Mouse (Mus musculus) thymus, adult 2 months (tissue): ENCODE measurements around the gene Gli3. TPM values are rescaled to one million over a fixed set of nuclear protein-coding genes. Genes with fewer than 3 reads are reported as not detected.

Experiments used
- DNase-seq: peaks from one replicate; pipeline ENCODE4 v3.0.0; 2021
- H3K27ac ChIP-seq: fragments of 200-500 bp; 2 replicates; pipeline ENCODE4 v1.5.1; 2012; ENCODE audit warnings: low read length, control low read depth; ENCODE audit not compliant: control insufficient read depth, insufficient read depth
- H3K27me3 ChIP-seq: fragments of 200-500 bp; 2 replicates; pipeline ENCODE4 v1.6.1; 2012; ENCODE audit warnings: mild to moderate bottlenecking, low read length, moderate library complexity, mixed read lengths; ENCODE audit not compliant: control insufficient read depth, insufficient read depth
- H3K36me3 ChIP-seq: fragments of 200-500 bp; 2 replicates; pipeline ENCODE4 v1.6.1; 2012; ENCODE audit warnings: mild to moderate bottlenecking, low read length, moderate library complexity; ENCODE audit not compliant: control insufficient read depth, insufficient read depth
- H3K4me1 ChIP-seq: fragments of 200-500 bp; replicated peaks from 2 replicates; pipeline ENCODE4 v1.6.1; 2012; ENCODE audit warnings: low read length; ENCODE audit not compliant: control insufficient read depth, insufficient read depth
- H3K4me3 ChIP-seq: fragments of 200-500 bp; 2 replicates; pipeline ENCODE4 v1.5.1; 2012; ENCODE audit warnings: mild to moderate bottlenecking, low read length, control low read depth, moderate library complexity; ENCODE audit not compliant: control insufficient read depth, insufficient read depth
- CTCF ChIP-seq: fragments of 200-500 bp; IDR thresholded peaks from 2 replicates; pipeline ENCODE4 v1.5.1; 2012; ENCODE audit warnings: mild to moderate bottlenecking, control low read depth, low read length, moderate library complexity, borderline replicate concordance; ENCODE audit not compliant: control insufficient read depth, poor library complexity, insufficient read depth; ENCODE audit errors: extremely low read depth
- POLR2A ChIP-seq: fragments of 200-500 bp; IDR thresholded peaks from 2 replicates; pipeline ENCODE4 v1.6.1; 2012; ENCODE audit warnings: mild to moderate bottlenecking, low read length, control low read depth, moderate library complexity; ENCODE audit not compliant: control insufficient read depth, poor library complexity, insufficient read depth; ENCODE audit errors: extremely low read depth
- WGBS: fragments of 180-500 bp; shearing (Covaris S2); methylation state at CpG from one replicate; pipeline ENCODE4 v1.1.7; 2018; 5-methylcytosine and 5-hydroxymethylcytosine counted together
- polyA plus RNA-seq: library from polyadenylated mRNA; depleted of rRNA; stranded (reverse); fragments of >200 nt; gene quantifications from 2 replicates; pipeline ENCODE4 v1.2.3, GENCODE M21; 2012

Gene Gli3
- polyA plus RNA-seq, 1 experiment, result 2.3 TPM

DNA sequence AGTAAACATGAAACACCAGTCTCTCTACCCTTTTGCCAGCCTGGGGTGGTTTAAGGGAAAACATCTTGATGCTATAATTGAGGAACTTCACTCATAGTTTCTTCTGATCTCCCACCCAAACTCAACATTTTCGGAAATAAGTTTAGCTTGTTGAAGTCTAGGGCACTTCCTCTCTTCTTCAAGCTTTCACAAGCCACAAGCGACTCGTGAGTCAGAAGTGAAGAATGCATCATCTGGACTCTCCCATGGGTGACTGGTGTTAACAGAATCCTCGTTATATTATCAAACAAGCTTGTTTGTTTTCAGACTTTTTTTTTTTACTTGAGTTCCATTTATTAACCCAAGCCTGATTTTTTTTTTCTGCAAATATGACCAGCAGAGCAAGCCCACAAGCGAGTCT is 197.5 kb downstream of the Gli3 start:
- Histone ChIP-seq H3K4me1 (no peaks in the 10 kb centered on the region), H3K27ac (no peak overlapping the region), H3K27me3 (no peaks in the 10 kb centered on the region), H3K4me3 (no peak overlapping the region), H3K36me3 (no peaks in the 10 kb centered on the region)
- DNase-seq, result no peak
- 23% methylated on average over 5 of the region's 5 CpGs for WGBS
- TF ChIP-seq CTCF (no peak), POLR2A (no peak)

DNA sequence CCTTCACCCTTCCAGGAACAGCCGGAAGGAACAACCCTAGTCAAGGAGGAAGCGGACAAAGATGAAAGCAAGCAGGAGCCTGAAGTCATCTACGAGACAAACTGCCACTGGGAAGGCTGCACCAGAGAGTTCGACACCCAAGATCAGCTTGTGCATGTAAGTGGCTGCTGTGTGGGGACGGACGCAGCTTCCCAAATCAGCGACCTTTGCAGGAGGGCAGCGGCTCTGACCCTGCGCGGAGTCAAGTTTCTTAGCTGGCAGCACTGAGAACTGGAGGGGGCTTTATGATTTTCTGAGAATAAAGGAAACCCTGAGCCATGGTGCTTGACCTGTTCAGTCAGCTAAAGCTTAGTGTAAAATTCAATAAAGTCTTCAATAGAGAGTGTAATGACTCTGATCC is 199.3 kb downstream of the Gli3 start:
- DNase-seq, result no peak
- H3K36me3 ChIP-seq, result no peaks in the 10 kb centered on the region
- no peak for TF ChIP-seq CTCF
- TF ChIP-seq POLR2A, result no peak
- H3K4me3 ChIP-seq, result no peak overlapping the region
- H3K27me3 ChIP-seq, result no peaks in the 10 kb centered on the region
- no peaks in the 10 kb centered on the region for H3K4me1 ChIP-seq
- 88% methylated on average over 10 of the region's 10 CpGs for WGBS
- no peak overlapping the region for H3K27ac ChIP-seq

DNA sequence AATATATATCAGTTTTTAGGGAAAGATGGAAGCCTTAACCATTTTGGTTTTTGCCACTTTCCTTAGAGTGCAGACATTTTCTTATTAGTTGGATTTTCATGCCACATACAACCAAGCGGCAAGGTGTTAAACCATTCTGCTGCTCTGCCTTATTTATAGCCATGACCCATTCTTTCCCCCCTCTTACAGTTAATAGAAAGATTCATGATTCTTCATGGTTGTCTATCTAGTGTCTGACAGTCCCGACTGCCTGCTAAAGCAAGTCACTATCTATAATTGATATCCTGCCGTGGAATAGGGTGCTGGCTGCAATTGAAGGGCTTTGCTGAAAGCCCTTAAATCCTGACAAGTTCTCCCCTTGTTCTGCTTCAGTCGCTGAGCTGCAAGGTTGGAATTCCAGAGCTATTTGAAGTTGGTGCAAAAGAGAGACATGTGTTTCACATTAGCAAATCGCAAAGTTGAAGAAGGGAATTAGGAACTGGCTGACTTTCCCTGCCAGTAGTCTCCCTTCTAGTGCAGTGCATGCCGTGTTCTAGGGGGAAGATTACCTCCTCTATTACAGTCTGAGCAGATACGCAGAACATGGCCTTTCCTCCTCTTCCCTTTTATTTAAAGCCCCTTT is 201.7 kb downstream of the Gli3 start:
- DNase-seq, result no peak
- TF ChIP-seq POLR2A (no peak), CTCF (no peak)
- Histone ChIP-seq H3K36me3 (no peaks in the 10 kb centered on the region), H3K27me3 (no peaks in the 10 kb centered on the region), H3K4me3 (no peak overlapping the region), H3K27ac (no peak overlapping the region), H3K4me1 (no peaks in the 10 kb centered on the region)
- WGBS, result 92% methylated on average over 7 of the region's 7 CpGs

DNA sequence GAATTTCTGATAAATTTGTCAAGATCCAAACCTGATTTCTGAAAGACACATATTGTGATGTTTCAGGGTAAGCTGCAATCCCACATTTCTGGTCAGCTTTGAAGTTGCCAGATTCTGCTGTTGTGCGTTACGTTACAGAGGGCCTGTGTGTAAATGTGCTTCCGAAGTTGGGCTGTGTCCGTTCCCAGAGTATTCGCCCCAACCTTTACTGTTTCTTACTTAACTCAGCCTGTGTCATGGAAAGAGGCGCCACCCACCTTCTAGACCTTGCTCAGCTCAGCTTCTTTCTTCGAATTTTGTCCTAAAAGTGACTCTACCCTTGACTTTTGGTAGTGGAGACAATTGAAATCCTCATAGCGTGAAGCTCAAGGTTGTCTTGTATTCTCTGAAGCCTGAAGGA is 202.5 kb downstream of the Gli3 start:
- WGBS, result 92% methylated on average over 8 of the region's 8 CpGs
- no peak for DNase-seq

DNA sequence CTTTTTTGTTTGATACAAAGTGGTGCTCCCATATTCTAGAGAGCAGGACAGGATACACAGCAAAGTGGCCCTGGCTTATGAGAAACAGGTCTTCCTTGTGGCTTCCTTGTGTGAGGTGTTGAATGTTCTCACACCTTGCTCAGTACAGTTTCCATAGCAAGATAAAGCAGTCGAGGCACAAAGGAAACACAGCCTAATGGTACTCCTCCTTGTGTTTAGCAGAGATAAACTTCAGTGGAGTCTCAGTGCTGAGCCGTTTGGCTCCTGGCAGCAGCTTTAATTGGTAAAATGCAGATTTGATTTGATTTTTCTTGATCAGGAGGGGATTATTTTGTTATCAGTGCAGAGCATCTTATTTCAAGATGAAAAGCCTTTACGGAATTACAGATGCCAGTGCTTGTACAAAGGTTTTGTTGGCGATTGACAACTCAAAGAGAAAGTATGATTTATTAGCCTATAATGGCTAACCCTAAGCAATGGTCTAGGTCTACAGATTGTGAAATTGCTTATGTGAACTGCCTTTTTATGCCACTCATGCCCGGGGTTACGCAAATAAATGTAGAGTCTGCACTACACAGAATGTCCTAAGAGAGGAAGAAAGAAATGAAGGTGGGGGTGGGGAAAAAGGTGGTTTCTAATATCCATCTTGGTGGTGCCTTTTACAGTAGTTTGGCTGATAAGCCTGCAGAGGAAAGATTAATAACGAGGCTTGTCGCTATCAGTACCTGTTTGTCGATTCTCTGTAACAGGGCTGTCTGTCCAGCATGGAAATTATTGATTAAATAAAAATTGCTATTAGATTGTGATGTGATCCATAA is 207.3 kb downstream of the Gli3 start:
- no peak for TF ChIP-seq CTCF
- TF ChIP-seq POLR2A, result no peak
- Histone ChIP-seq H3K4me3 (no peak overlapping the region), H3K4me1 (no peaks in the 10 kb centered on the region), H3K36me3 (no peaks in the 10 kb centered on the region), H3K27ac (no peak overlapping the region), H3K27me3 (no peaks in the 10 kb centered on the region)
- 87% methylated on average over 9 of the region's 9 CpGs for WGBS
- no peak for DNase-seq

More for the DNA sequence above, 202.5 kb downstream of the Gli3 start:
- Histone ChIP-seq H3K36me3 (no peaks in the 10 kb centered on the region), H3K27ac (no peak overlapping the region), H3K4me3 (no peak overlapping the region), H3K4me1 (no peaks in the 10 kb centered on the region), H3K27me3 (no peaks in the 10 kb centered on the region)
- TF ChIP-seq CTCF (no peak), POLR2A (no peak)

DNA sequence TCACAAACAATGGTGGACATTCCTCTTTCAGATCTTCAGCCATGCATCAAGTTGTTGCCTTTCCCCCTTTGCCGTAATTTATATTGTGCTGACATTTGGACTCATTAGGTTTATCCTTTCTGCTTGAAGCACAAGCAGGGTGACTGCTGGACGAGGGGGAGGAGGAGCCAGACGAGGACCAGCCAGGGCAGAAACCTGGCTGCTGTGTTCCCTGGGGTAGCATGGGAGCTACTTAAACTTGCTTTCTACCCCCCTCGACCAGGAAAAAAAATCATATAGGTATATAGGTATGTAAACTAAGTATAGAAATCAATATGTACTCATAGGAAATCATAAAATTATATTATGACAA is 207.9 kb downstream of the Gli3 start:
- Histone ChIP-seq H3K27ac (no peak overlapping the region), H3K27me3 (no peaks in the 10 kb centered on the region), H3K4me3 (no peak overlapping the region), H3K4me1 (no peaks in the 10 kb centered on the region), H3K36me3 (no peaks in the 10 kb centered on the region)
- whole genome bisulfite sequencing, result 86% methylated on average over 4 of the region's 4 CpGs
- no peak for DNase-seq
- no peak for TF ChIP-seq POLR2A
- TF ChIP-seq CTCF, result no peak

DNA sequence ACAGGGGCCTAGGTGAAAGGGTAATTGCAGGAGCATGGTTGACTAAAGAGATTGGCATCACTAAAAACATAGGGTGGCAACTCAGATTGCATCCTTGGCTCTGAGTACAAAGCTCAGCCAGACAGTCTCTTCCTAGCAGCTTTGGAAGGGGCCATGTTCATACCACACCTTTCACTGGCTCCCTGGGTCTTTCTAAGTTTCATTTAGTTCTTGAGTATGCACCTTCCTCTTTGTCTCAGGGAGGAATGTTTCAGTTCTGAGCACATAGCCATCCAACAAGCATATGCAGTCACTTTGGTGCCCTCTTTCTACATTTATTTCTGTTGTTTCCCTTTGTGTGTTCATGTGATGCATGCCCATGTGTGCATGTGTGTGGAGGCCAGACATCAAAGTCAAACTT is 212.4 kb downstream of the Gli3 start:
- no peak overlapping the region for H3K27ac ChIP-seq
- H3K4me3 ChIP-seq, result no peak overlapping the region
- no peaks in the 10 kb centered on the region for H3K36me3 ChIP-seq
- H3K27me3 ChIP-seq, result no peaks in the 10 kb centered on the region
- TF ChIP-seq CTCF (no peak), POLR2A (no peak)
- no peak for DNase-seq
- H3K4me1 ChIP-seq, result no peaks in the 10 kb centered on the region
